Mouse (Mus musculus) spleen, postnatal 10 days (tissue): ENCODE data around the gene Vrtn.

Source experiments
- DNase-seq, 2 experiments: peaks; one replicate each; pipeline ENCODE4 v3.0.0; 2021 to 2022; ENCODE audit warnings: low spot score in 2 of 2

Gene Vrtn

DNA sequence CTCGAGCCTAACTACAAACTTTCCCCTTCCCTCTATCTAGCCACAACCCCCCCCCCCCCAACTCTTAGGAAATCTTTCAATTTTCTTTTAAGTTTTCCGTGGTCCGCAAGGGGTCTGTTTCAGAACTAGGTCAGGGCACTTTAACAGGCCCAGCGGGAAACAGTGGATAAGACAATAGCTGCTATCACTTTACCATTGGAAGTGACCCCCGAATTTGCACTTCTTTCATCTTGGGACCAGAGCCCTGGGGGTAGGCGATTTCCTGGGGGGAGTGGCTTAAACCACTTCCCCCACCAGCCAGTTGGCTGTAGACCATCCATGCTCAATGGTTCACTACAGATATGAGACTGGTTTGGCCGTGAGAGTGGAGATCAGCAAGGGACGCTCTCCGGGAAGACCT, at the start of gene Vrtn:
Gene Vrtn, plus strand, starts transcription at position 366 of the 400 bp plus-strand sequence.
- no peak for DNase-seq

DNA sequence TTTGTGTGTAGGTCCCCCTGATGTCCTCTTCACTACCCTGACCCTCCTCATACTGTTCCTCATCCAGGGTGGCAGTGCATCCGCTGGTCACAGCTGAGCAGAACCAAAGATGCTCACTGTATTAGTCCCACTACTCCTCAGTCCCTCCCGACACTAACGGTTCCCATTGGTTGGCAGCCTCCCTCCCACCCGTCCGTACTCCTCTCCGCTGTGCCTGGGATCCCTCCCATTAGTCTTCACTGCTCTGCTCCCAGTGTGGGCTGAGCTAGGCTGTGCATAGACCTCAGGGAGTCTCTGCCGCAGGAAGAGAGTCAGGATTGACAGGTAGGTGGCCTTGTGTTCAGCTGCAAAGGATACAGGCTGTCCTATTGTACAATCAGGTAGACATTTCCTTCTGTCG, 42.5 kb upstream of the Vrtn start:
- DNase-seq, result no peak

DNA sequence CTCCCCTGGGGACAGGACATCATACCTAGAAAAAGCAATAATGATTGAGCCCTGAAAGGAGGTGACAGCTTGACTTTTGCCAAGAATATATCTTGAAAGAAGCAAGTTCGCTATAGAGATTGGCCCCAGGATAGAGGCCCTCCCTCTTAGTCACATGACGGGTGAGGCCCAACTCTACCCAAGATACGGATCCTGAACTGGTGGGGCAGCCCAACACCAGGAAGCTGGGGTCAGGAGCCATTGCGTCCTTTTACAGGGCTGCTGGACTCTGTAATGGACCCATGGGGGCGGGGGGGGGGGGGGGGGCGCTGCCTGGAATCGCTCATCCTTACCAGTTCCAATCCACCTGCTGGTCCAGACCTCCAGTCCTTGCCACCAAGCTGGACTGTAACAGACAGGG, 36.8 kb upstream of the Vrtn start:
- no peak for DNase-seq

DNA sequence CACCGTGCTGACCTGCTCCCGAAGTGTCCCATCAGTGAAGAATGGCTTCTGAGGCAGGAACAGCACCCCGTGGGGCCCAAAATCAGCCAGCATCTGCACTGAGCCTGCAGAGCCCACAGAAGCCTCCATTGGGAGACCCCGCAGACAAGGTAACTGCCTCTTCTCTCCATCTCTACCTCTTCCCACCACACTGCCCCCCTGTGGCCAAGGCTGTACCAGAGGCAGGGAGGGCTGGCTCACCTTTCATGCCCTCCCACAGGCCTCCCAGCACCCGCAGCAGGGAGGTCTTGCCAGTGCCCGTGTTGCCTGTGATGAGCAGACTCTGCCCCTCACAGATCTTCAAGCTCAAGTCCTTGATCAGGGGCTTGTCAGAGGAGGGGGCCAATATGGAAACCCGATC, 35.0 kb upstream of the Vrtn start:
- peak in 1 of 2 experiments; percentile 64 for DNase-seq

DNA sequence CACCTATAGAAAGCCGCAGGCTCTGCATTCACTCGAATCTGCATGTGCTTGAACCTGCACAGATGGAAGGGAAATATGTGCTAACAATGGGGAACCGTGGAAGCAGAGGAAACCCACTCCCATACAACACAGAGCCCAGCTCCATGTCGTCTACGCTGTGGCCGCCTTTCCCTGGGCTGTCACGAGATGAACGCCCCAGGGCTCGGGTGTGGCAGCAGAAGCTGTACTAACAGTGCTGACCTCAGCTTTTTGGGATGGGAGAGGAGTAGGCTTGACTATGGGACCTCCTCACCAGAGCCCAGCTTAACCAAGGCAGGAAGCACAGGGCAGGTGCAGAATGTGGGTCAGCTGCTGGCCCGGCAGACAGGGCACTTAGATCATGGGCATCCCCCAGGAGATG, 29.1 kb upstream of the Vrtn start:
- DNase-seq, result no peak

DNA sequence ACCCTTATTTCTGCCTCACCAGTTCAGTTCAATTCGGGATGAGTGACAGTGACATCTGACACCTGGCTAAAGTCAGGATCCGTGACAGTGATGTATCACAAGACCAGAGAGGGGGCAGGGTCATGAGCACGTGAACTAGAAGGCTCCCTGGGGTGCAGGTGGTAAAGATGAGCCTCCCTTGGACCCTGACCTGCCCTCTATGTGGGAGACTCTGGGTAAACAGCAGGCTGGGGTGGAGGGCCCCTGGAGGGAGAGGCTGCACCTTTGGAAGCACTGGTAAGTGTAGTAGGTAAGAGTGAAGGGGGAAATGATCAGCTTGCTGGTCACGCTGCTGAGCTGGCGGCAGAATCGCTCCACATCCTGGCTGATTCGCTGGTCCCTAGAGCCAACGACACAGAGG, 28.3 kb upstream of the Vrtn start:
- no peak for DNase-seq

DNA sequence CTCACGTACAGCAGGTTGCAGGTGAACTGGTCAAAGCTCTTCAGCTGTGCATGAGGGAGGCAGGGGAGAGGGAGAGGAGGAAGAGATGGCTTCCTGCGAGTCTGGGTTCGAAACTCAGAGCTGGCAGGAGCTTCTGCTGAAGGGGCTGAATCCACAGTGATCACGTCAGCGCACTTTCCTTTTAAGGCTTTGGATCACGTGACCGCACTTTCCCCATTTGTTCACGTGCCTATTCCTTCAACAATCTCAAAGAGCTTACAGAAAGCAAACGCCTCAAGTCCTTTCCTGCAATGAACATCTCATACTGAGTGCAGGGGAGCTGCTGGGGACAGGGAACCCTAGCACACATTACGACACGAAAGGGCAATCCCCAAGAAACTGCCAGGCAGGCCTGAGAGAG, 26.8 kb upstream of the Vrtn start:
- no peak for DNase-seq

DNA sequence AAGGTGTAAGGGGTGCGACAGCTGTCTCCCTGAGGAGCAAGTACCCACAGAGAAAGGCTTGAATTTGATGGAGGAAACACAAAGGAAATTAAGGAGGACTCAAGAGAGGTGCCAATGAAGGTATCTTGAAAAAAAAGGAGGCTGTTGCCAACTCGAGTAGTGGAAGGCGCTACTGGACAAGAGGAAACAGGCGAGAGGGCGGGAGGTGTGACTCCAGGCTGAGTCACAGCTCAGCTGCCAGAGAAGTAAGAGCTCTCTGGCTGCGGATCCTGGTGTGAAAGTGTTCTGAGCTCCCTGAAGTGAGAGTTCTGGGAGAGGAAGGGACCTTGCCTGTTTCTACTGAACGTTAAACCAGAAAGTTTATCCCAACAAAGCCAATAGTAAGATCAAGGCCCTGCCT, 26.3 kb upstream of the Vrtn start:
- no peak for DNase-seq

DNA sequence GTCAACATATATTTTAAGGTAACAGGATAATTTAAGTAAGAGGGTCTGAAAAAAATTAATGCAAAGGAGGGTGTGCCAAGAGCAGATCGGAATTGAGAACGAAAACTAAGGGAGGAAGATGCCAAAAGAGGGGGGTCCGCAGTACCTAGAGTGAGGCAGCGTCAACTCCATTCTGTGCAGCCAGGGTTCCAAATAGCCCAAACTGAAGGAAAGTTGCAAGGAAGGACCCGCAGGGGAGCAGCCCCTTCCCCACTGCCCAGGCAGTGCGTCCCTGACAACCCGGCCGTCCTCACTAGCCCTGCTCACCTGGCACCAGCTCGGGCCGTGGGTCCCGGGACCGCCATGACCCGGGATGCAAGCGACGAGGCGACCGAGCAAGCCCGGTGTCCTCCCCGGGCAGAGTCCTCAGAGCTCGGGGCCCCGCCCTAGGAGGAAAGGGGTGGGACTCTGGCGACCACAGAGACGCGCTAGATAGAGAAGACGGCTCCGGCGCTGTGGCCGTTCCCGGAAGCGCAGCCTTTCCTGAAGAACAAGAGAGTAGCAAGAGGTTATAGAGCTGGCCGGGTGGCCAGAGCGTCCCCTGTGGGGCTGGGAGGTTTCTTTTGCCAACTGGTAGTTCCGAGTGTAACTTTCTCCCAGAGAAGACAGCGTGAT, 23.7 kb upstream of the Vrtn start, which contains the start of gene Abcd4:
Gene Abcd4, minus strand, starts transcription at position 437 of the 654 bp plus-strand sequence.
- DNase-seq, result peak; percentile 80 to 94

DNA sequence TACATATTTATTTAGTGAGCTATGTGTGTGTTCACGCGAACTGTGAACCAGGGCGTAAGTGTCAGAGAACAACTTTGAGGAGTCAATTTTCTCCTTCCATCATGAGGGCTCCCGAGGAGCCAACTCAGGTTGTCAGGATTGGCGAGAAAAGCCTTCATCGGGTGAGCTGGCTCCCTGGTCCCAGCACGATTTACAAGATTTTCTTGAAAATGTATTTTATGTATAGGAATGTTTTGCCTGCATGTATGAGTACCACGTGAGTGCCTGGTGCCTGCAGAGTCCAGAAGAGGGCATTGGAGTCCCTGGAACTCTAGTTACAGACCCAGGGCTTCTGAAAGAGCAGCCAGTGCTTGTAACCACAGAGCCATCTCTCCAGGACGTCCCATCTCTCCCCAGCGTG, 23.2 kb upstream of the Vrtn start:
- peak in 1 of 2 experiments; percentile 27 for DNase-seq

DNA sequence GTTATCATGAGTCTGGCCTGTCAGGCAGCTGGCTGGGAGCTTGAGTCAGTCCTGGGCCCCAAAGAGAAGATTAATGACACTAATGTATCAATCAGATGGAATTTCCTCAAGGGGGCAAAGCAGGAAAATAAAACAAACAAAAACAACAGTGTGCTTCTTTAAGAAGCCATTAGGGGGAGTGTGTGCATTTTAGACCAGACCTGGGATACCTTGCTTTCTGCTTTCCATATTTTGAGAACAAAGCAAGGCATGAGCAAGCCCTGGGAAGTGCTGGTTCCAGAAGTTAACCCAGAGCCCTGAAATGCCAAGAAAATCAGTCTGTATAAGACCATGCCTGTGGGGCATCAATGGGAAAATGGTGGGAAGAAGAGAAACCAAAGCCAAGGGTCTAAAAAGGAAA, 19.8 kb upstream of the Vrtn start:
- no peak for DNase-seq

DNA sequence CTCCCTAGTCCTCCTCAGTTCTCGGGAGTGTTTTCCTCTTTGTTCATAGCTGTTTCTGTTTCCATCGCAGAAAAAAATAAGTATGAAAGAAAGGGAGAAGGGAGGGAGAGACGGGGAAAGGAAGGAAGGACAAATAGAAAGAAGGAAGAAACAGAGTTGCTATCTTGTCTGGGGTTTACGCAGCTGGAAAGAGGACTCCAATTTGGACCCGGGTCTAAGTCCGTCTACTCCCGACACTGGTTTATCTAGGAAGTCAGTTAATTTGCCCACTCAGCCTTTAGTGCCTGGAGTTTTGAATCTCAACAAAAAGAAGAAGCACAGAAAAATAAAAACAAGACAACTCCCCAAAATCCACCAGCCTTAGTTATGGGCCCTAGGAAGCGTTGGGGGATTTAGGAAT, 16.2 kb upstream of the Vrtn start:
- no peak for DNase-seq

DNA sequence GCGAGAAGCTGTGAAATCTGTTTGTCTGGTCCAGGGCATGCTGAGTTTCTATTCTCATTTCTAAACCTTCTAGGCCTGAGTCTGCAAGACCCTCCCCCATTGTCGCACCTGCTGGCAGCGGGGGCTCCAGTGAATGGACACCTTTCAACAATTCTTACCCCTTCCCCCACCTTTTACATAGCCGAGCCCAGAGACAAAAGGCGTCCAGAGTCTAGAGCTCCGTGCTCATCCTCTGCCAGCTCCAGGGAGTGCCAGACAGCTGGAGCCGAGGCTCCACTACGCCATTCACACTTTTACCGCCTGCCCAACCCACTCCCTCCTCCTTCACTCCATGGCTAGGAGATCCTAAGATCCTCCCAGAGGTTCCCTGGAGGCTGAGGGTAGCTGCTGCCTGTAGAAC, 15.7 kb upstream of the Vrtn start:
- DNase-seq, result no peak

DNA sequence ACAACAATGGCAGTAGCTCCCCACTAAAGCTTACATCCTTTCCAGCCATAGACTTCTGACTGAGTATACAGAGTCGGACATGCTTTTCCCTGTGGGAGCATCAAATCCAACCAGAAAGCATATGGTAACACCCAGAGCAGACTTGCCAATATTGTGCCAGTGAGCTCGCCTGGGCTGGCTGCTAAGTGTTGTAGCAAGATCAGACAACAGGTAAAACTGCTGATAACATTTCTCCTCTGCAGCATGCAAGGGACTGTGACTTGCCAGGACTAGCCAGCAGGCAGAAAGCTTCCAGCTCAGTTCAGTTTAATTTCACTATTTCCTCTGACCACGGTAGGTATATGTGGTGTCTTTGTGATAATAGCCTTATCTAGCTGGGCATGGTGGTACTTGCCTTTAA, 9.0 kb upstream of the Vrtn start:
- DNase-seq, result no peak

DNA sequence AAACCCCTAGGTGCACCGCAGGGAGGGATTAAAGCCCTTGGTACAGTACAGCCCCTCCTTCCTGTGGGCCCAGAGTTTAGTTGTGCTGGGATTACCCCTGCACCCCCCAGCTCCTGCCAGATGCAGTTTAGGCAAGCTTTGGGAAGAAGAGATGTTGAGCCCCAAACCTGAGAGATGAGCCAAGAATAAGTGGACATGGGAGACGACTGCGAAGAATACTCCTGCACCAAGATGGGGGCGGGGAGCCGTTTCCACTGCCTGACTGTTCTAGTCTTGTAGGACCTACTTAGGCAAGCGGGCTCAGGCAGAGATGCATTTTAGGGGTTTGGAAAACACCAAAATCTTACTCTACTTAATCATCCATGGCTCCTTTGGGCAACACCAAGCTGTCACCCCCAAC, 566 bp upstream of the Vrtn start:
- DNase-seq, result no peak

DNA sequence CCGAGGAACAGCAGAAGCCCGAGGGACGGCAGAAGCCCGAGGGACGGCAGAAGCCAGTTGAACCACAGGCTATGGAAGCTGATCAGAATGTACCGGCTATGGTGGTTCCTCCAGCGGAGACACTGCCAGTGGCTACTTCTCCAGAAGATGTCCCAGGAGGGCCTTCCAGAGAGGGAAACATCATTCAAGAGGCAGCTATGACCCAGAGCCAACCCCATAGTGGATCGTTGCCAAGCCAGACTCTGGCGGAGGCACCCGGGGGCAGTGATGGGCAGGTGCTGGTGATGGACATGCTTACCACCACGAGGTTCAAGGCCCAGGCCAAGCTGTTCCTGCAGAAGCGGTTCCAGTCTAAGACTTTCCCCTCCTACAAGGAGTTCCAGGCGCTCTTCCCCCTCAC, 9.4 kb downstream of the Vrtn start:
- no peak for DNase-seq

DNA sequence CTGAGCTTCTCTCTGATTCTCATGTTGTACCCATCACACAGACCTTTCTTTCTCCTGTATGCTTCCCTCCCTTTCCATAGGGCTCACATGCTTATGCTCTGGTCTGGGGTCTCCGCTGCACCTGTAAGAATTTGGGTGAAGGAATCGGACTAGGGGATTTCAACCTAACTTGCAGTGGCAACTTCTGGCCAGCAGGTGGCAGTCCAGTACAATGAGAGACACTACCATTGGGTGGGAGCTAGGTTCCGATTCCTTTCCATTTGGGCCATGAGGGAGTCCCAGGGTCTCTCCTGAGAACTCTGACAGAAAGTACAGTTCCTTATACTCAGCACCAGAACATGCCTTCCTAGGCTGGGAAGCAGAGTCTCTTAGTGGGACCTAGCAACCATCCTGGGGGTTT, 13.1 kb downstream of the Vrtn start:
- DNase-seq, result peak; percentile 57 to 76

DNA sequence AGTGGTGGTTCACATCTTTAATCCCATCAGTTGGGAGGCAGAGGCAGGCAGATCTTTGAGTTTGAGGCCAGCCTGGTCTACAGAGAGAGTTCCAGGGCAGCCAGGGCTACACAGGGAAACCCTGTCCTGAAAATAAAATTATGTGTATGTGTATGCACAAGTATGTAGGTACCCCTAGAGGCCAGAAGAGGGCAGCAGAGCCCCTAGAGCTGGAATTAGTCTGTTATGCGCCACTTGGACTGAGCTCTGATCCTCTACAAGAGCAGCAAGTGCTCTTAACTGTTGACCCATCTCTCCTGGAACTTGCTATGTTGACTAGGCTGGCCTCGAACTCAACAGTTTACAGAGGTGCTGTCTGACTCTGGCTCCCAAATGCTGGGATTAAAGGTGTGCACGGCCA, 29.7 kb downstream of the Vrtn start:
- peak in 1 of 2 experiments; percentile 52 for DNase-seq

DNA sequence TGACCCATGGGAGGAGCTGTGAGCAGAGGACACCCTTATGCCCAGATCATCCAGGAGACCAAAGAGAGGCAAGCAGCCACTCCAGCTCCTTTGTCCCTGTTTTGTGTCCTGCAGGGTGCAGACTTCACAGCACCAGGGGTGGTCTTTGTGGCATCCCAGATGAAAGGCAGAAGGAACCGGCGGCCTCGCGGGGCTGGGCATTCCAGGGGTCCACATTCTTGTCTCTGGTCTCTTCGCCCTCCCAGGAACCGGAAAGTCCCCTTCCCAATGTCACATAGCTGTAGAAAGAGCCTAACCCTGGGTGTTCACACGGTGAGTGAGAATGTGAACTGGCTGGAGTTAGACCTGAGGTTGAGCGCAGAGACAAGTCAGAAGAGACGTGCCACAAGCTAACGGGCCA, 30.8 kb downstream of the Vrtn start:
- DNase-seq, result no peak

DNA sequence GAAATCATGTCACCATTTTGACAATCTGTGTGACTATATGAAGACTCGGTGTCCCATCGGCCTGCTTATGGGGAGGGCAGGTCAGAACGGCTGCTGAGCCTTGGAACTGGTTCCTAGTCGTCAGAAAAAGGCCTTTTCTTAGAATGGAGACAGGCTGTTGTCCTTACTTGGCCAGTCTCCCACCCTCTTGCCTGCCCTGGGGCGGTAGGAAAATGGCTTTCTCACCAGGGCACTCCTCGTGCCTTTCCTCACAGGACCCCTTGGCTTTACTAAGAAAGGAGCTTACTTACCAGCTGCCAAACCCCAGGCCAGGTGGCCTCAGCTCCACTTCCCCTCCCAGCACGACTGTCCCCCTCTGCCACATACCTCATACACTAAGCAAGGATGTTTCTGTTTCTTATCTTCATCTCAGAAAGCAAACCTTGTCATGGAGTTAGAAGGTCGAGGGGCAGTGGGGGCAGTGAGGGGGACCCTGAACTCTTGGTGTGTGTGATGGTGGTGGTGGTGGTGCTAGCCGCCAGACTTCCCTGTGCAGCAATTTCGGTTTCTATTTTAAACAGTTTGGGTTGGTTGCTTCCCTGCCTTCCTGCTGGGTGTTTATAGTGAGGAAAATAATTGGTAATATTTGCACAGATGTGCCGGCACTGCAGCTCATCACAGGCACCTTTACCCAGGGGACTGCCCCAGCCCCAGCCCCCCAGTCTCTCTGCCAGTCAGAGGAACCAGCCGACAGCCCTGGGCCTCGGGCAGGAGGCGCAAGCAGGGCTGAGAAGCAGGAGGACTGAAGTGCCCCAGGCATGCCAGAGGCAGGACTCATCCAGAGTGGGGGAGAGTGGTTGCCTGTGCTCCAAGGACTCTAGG, 34.1 kb downstream of the Vrtn start:
- peak in 1 of 2 experiments; percentile 36 for DNase-seq

DNA sequence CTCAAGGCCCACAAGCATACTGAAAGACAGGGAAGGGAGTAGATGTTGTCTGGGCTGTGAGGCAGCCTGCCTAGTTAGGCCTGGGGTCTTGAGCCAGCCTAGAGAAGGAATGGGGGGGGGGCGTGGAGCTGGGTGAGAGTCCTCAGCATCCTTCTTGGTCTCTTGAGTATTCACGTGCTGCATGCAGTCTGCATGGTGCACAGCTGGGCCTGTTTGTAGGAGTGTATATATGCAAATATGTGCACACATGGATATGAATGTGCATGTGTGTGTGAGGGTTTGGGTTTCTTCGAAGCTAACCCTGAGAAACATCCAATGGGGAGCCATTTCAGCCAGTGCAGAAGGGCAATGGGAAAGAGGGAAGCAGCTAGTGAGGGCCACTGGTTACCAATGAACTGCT, 35.2 kb downstream of the Vrtn start:
- DNase-seq, result no peak

DNA sequence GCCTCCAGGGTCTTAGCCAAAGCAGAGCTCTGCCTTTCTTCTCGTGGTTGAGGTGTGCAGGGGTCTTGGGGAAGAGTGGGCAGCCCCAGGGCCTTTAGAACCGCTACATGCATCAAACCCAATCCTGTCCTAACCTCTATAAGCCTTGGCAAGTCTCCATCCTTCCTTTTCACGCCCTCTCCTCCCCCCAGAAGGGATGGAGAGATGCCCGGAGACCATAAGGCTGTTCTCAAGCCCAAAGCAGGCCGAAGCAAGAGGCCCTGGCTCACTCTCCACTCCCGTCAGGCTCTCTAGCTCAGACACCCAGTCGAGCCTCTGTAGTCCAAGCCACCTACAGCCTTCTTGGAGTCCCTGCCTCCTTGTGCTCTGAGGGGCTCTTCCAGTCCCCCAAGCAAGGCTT, 43.8 kb downstream of the Vrtn start:
- DNase-seq, result no peak

DNA sequence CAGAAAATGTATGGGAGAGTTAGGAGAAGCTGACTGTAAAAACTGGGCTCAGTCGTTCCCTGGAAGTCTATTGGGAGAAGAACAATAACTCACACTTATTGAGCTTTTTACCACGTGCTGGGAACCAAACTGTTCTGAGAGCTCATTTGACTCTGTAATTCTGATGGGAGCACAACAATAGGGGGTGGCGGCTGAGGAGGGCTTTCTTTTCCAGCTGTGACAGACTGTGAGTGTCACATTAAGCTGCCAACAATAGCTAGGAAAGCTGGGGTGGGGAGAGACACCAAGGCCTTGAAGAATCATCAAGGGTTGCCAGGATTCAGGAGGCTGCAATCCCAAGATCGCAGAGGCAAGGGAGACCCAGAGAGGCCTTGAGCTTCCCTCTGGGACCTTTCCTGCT, 45.4 kb downstream of the Vrtn start:
- DNase-seq, result no peak
